25 mouse cellular contexts compared by ENCODE assay signal in the genomic region with DNA sequence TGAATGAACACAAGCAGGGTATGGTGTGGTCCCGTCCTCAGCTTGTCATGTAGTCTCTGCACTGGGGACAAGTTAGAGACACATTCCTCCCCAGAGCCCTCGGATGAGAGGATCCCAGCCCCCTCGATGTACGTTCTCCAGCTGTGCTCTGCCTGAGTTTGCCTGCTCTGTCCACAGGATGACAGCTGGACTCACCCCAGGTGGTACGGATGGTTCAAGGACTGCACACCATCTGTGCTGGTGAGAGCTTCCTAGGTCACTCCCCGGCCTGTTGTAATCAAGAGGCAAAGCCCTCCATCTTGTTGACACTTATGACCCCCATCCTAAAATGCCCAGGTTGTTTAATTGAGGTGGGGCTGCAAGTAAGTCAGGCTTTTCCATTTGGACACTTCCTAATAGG.
DNase-seq lines count a peak whose midpoint lies in the region; ATAC-seq and TF ChIP-seq lines count a peak whose summit lies in the region.
"Had no signal": no experiment of that assay in that cellular context is flagged by ENCODE, and none has a peak within 500 bp of the region (broad histone marks: within the 10 kb centered on the region; RNA-seq: fewer than 3 reads in every experiment).

No protein-coding gene starts in this region.

- no peak overlapping the region for H3K4me2 ChIP-seq in hindbrain, postnatal 0 days (ENCODE audit: low read depth, low read length)
- no peak overlapping the region for H3K4me2 ChIP-seq in hindbrain, embryonic 13.5 days
- no peak overlapping the region for H3K4me2 ChIP-seq in liver, embryonic 12.5 days
- H3K4me2 ChIP-seq: limb, embryonic 15.5 days; liver, embryonic 15.5 days; midbrain, embryonic 11.5 days had no signal

- intact Hi-C loops in left cerebral cortex, postnatal 25 days (cut with DNase I) = no loop called here

- no peak overlapping the region for H3K27ac ChIP-seq in hindbrain, postnatal 0 days
- no peak overlapping the region for H3K27ac ChIP-seq in hindbrain, embryonic 13.5 days
- no peak overlapping the region for H3K27ac ChIP-seq in liver, embryonic 12.5 days
- H3K27ac ChIP-seq: forebrain, embryonic 10.5 days; limb, embryonic 15.5 days; liver, embryonic 15.5 days; macrophage had no signal

- H3K27me3 ChIP-seq in hindbrain, postnatal 0 days (ENCODE audit: insufficient read depth, low read length) = no peaks in the 10 kb centered on the region
- H3K27me3 ChIP-seq in hindbrain, embryonic 13.5 days = no peaks in the 10 kb centered on the region
- H3K27me3 ChIP-seq in liver, embryonic 12.5 days (replicated peaks) = no peaks in the 10 kb centered on the region
- H3K27me3 ChIP-seq: limb, embryonic 15.5 days; liver, embryonic 15.5 days had no signal

- no peaks in the 10 kb centered on the region for H3K9me3 ChIP-seq in hindbrain, postnatal 0 days (ENCODE audit: low read length)
- H3K9me3 ChIP-seq in hindbrain, embryonic 13.5 days = no peaks in the 10 kb centered on the region
- no peaks in the 10 kb centered on the region for H3K9me3 ChIP-seq in liver, embryonic 12.5 days (replicated peaks)
- H3K9me3 ChIP-seq: forebrain, embryonic 10.5 days; limb, embryonic 15.5 days; liver, embryonic 15.5 days had no signal

- H3K9ac ChIP-seq in hindbrain, postnatal 0 days (replicated peaks; ENCODE audit: low read length) = no peak overlapping the region
- H3K9ac ChIP-seq in hindbrain, embryonic 13.5 days = no peak overlapping the region
- H3K9ac ChIP-seq in liver, embryonic 12.5 days = no peak overlapping the region
- H3K9ac ChIP-seq: forebrain, postnatal 0 days; limb, embryonic 15.5 days; liver, embryonic 15.5 days had no signal

- no peaks in the 10 kb centered on the region for H3K36me3 ChIP-seq in hindbrain, postnatal 0 days (ENCODE audit: insufficient read depth, low read length)
- no peaks in the 10 kb centered on the region for H3K36me3 ChIP-seq in hindbrain, embryonic 13.5 days
- no peaks in the 10 kb centered on the region for H3K36me3 ChIP-seq in liver, embryonic 12.5 days
- H3K36me3 ChIP-seq: forebrain, embryonic 10.5 days; G1E; limb, embryonic 15.5 days; liver, embryonic 15.5 days had no signal

- TF ChIP-seq CTCF in hindbrain, postnatal 0 days (IDR thresholded peaks at IDR 0.05; ENCODE audit: low read depth) = no peak

- H3K4me1 ChIP-seq in hindbrain, postnatal 0 days (ENCODE audit: insufficient read depth, low read length) = no peaks in the 10 kb centered on the region
- peaks cover 30% of the 10 kb centered on the region for H3K4me1 ChIP-seq in hindbrain, embryonic 13.5 days (replicated peaks)
- H3K4me1 ChIP-seq in liver, embryonic 12.5 days = no peaks in the 10 kb centered on the region
- H3K4me1 ChIP-seq: liver, embryonic 15.5 days had no signal

- H3K4me3 ChIP-seq in hindbrain, postnatal 0 days (ENCODE audit: low read length) = no peak overlapping the region
- H3K4me3 ChIP-seq in hindbrain, embryonic 13.5 days = no peak overlapping the region
- H3K4me3 ChIP-seq in liver, embryonic 12.5 days = no peak overlapping the region
- H3K4me3 ChIP-seq: forebrain, embryonic 10.5 days; limb, embryonic 15.5 days; liver, embryonic 15.5 days had no signal

- peak; percentile 28 for DNase-seq in hindbrain, postnatal 0 days (ENCODE audit: low spot score)
- DNase-seq in cerebellum, adult 11-12 months = peak; percentile 37
- peak; percentile 69 to 83 for DNase-seq in cerebellum, postnatal 10 days
- peak; percentile 39 for DNase-seq in embryo, embryonic 11 days
- no peak for DNase-seq in left cerebral cortex, postnatal 25 days (ENCODE audit: low spot score in 2 of 2)
- no peak for DNase-seq in lung, adult 18-20 months
- DNase-seq: adrenal gland, postnatal 36 days; forebrain, postnatal 0 days; heart, postnatal 36 days; kidney, adult 9 months; kidney, postnatal 4 days; right cerebral cortex, adult 18-20 months; thymus, adult 18-20 months; thymus, postnatal 36 days had no signal

- no peak for ATAC-seq in hindbrain, postnatal 0 days
- no peak for ATAC-seq in hindbrain, embryonic 13.5 days (ENCODE audit: low FRiP score)
- ATAC-seq in liver, embryonic 12.5 days = no peak
- ATAC-seq: hindbrain, embryonic 16.5 days; intestine, embryonic 16.5 days; Patski had no signal

- WGBS in hindbrain, postnatal 0 days = 59% methylated on average over 6 of the region's 6 CpGs
- 55% methylated on average over 6 of the region's 6 CpGs for WGBS in hindbrain, embryonic 13.5 days
- 62% methylated on average over 6 of the region's 6 CpGs for WGBS in liver, embryonic 12.5 days (ENCODE audit: insufficient replicate concordance)

Comparison
In these comparisons a context has a peak if more than half of its experiments do, and no peak if none do; other contexts are left out.
1. DNase-seq: peak in hindbrain, postnatal 0 days (single experiment), cerebellum, adult 11-12 months (single experiment), cerebellum, postnatal 10 days (2 of 2) and embryo, embryonic 11 days (single experiment); none in left cerebral cortex, postnatal 25 days (0 of 2) and lung, adult 18-20 months (0 of 2).